Mouse (Mus musculus) hindbrain, embryonic 12.5 days (tissue): ENCODE data around the gene Atrip. TPM values are rescaled to one million over a fixed set of nuclear protein-coding genes. Genes with fewer than 3 reads are reported as not detected.

Experiments
- ATAC-seq: fragments of 200-750 bp; cut with Nextera tagmentation; 2 replicates; pipeline ENCODE4 v1.8.0; 2017; ENCODE audit warnings: moderate TSS enrichment; ENCODE audit not compliant: low FRiP score
- H3K27ac ChIP-seq: fragments of 300-500 bp; sonication (generic); 2 replicates; pipeline ENCODE4 v1.5.1; 2016; ENCODE audit warnings: mild to moderate bottlenecking
- H3K27me3 ChIP-seq: fragments of 300-500 bp; sonication (generic); 2 replicates; pipeline ENCODE4 v1.6.1; 2016; ENCODE audit warnings: mild to moderate bottlenecking
- H3K36me3 ChIP-seq: fragments of 300-500 bp; sonication (generic); 2 replicates; pipeline ENCODE4 v1.6.1; 2016; ENCODE audit warnings: mild to moderate bottlenecking
- H3K4me1 ChIP-seq: fragments of 300-500 bp; sonication (generic); 2 replicates; pipeline ENCODE4 v1.6.1; 2016
- H3K4me2 ChIP-seq: fragments of 300-500 bp; sonication (generic); replicated peaks from 2 replicates; pipeline ENCODE4 v1.6.1; 2016; ENCODE audit warnings: mild to moderate bottlenecking
- H3K4me3 ChIP-seq: fragments of 300-500 bp; sonication (generic); 2 replicates; pipeline ENCODE4 v1.5.1; 2016; ENCODE audit warnings: mild to moderate bottlenecking
- H3K9ac ChIP-seq: fragments of 300-500 bp; sonication (generic); 2 replicates; pipeline ENCODE4 v1.6.1; 2016; ENCODE audit warnings: mild to moderate bottlenecking, moderate library complexity
- H3K9me3 ChIP-seq: fragments of 300-500 bp; sonication (generic); replicated peaks from 2 replicates; pipeline ENCODE4 v1.6.1; 2016; ENCODE audit warnings: mild to moderate bottlenecking
- WGBS: fragments of 180-500 bp; shearing (Covaris S2); methylation state at CpG from one replicate; pipeline ENCODE4 v1.1.7; 2016; 5-methylcytosine and 5-hydroxymethylcytosine counted together
- polyA plus RNA-seq: library from polyadenylated mRNA; unstranded; fragments of >200 nt; fragmentation: Nextera tagmentation; extraction: Ambion mirVana; gene quantifications from 2 replicates; pipeline ENCODE4 v1.2.1, GENCODE M21; 2016

Atrip gene
- polyA plus RNA-seq, 1 experiment from 2014 or later, result 29.3 TPM

DNA sequence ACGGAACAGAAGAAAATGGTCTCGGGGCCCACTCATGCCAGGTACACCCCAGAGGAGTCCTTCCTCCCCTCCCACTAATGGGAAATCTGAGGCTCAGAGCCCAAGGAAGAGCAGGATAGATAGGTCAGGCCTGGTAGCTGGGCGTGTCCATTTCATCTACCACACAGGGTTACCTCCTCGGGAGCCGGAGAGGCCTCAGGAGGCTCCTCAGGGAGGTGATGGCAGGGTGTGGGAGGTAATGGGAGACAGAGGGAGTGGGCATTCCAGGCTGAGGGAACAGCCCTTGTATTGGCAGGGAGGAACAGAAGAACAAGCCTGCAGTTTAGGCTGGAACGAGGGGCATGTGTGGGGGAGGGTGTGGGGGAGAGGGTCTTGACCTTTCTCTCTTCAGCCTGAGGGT, 22.9 kb upstream of the Atrip start:
- Histone ChIP-seq H3K9ac (peak overlapping the region; percentile 83), H3K27ac (peak overlapping the region; percentile 98), H3K4me1 (peaks cover 58% of the 10 kb centered on the region), H3K4me2 (peak overlapping the region; percentile 94), H3K36me3 (peaks cover 35% of the 10 kb centered on the region), H3K9me3 (no peaks in the 10 kb centered on the region), H3K27me3 (no peaks in the 10 kb centered on the region), H3K4me3 (peak overlapping the region; percentile 46)
- 20% methylated on average over 6 of the region's 6 CpGs for WGBS
- ATAC-seq, result no peak

DNA sequence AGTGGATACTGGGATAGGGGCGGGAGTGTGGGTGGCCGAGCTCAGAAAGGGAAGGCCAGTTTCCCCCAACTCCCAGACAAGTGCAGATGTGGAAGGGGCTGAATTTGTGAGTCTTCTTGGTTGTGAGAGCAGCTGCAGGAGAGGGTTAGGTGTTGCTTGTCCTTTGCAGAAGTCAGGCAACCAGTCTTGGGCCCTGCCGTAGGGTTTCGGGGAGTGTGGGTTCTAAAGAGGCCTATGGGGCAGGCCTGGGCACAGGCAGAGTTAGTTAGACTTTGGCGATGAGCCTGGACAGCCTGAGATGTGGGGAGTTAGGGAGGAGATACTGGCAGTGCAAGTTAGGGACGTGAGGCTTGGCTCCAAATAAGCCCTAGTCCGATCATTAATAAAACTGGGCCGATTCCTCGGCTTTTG, 22.3 kb upstream of the Atrip start:
- Histone ChIP-seq H3K9ac (peak overlapping the region; percentile 83), H3K4me1 (peaks cover 58% of the 10 kb centered on the region), H3K9me3 (no peaks in the 10 kb centered on the region), H3K4me2 (peak overlapping the region; percentile 94), H3K4me3 (peak overlapping the region; percentile 46), H3K27me3 (no peaks in the 10 kb centered on the region), H3K36me3 (peaks cover 36% of the 10 kb centered on the region), H3K27ac (peak overlapping the region; percentile 98)
- no peak for ATAC-seq
- WGBS, result 10% methylated on average over 9 of the region's 9 CpGs

DNA sequence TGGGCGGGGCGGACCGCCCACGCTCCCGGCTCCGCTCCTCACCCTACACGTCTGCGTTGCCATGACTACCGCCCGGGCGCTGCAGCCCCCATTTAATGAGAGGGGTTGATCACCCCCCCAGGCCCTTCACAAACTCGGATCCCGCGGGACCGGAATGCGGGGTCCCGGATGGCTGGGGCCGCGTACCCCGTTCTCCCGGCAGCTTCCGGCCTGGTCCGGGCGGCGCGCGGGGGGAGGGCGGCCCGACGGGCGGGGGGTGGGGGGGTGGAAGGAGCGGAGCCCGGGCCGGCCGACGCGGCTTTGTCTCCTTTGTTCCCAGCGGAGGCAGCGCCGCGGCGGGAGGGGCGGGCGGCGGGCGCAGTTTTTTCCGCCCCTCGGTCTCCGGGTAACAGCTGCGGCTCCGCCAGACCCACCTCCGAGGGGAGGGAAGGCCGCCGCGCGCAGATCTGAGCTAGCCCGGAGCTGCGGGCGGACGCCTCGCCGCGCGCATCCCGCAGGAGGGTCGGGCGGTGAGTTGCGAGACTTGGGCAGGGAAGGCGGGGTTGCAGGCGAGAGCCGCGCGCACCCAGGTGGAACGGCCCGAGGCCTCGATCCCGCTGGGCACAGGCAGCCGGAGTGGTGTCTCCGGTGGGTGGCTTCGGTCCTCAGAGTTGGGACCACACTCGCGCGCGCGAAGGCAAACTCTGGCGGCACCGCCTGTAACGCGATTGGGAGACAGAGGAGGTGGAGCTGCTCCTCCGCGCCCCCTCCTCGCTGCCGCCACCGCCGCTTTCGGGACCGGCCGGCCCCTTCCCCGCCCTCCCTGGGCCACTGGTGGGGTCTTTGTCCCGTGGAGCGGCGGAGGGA, 21.4 kb upstream of the Atrip start, which contains the start of gene Plxnb1:
Gene Plxnb1 (plus strand): TSS at position 253 of the 846 bp plus-strand sequence.
- H3K9ac ChIP-seq, result peak within 1 kb of the TSS; percentile 83
- no peaks in the 10 kb centered on the region for H3K27me3 ChIP-seq
- peak within 1 kb of the TSS; percentile 94 for H3K4me2 ChIP-seq
- peaks cover 36% of the 10 kb centered on the region for H3K36me3 ChIP-seq
- peaks cover 57% of the 10 kb centered on the region for H3K4me1 ChIP-seq
- peak within 1 kb of the TSS; percentile 98 for H3K27ac ChIP-seq
- 0% methylated on average over 79 of the region's 102 CpGs for WGBS
- peak within 1 kb of the TSS; percentile 46 for H3K4me3 ChIP-seq
- H3K9me3 ChIP-seq, result no peaks in the 10 kb centered on the region
- ATAC-seq, result peak; percentile 65

DNA sequence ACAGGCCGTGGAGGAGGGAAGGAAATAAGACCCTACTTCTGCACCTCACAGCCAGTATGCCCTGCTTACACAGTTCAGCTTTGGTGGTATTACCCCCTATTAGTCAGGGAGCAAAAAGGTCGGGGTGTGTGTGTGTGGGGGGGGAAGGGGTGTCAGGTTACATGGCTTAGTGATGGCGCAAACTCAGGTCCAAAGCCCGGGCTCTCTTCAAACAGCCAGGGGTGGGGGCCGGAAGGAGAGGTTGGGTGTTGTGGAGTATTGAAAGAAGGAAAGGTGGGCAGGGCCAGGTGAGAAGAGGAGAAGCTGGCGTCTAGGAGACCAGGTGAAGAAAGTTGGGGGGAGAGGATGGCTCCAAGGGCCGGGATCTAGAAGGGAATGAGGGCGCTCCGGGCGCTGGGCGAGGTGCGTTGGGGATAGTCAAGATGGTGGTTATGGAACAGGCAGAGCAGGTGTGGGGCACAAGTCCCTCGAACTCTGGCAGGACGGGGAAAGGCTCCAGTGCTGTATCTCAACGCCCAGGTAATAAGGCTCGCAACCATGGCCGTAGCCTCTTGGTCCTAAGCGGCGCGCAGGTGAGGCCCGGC, 20.7 kb upstream of the Atrip start:
- Histone ChIP-seq H3K4me3 (peak overlapping the region; percentile 46), H3K27me3 (no peaks in the 10 kb centered on the region), H3K27ac (peak overlapping the region; percentile 98), H3K9ac (peak overlapping the region; percentile 83), H3K4me2 (peak overlapping the region; percentile 94), H3K36me3 (peaks cover 35% of the 10 kb centered on the region), H3K4me1 (peaks cover 53% of the 10 kb centered on the region), H3K9me3 (no peaks in the 10 kb centered on the region)
- ATAC-seq, result peak; percentile 0; the same call in 1 of the 2 replicates
- under 1% methylated on average over 21 of the region's 21 CpGs for WGBS

DNA sequence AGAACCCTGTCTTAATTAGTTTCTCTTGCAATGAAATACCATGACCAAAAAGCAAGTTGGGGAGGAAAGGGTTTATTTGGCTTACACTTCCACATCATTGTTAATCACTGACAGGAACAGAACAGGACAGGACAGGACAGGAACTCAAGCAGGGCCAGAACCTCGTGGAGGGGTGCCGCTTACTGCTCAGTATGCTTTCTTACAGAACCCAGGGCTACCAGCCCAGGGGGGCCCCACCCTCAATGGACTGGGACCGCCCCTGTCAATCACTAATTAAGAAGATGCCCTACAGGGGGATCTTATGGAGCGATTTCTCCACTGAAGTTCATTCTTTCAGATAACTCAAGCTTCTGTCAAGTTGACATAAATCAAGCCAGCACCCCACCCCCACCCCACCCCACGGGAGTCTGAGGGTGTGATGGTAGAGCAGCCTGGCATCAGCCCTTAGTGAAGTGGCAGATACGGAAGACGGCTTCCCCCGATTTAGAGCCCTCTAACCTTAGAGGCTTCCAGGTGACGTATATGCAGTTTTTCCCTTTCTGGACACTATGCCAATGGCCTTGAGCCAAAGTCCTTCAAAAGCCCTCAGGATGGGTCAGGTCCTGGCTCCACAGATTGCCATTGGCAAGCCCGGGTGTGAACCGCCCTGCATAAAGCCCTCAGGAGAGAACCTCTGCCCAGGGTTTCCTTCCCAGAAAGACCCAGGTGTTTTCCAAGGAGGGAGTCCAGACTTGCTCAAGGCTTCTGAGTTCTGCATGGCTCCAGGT, 20.0 kb upstream of the Atrip start:
- H3K27me3 ChIP-seq, result no peaks in the 10 kb centered on the region
- H3K9me3 ChIP-seq, result no peaks in the 10 kb centered on the region
- peaks cover 28% of the 10 kb centered on the region for H3K36me3 ChIP-seq
- peak overlapping the region; percentile 83 for H3K9ac ChIP-seq
- ATAC-seq, result no peak
- peaks cover 46% of the 10 kb centered on the region for H3K4me1 ChIP-seq
- peak overlapping the region; percentile 46 for H3K4me3 ChIP-seq
- H3K4me2 ChIP-seq, result peak overlapping the region; percentile 94
- H3K27ac ChIP-seq, result peak overlapping the region; percentile 98
- 14% methylated on average over 11 of the region's 11 CpGs for WGBS

DNA sequence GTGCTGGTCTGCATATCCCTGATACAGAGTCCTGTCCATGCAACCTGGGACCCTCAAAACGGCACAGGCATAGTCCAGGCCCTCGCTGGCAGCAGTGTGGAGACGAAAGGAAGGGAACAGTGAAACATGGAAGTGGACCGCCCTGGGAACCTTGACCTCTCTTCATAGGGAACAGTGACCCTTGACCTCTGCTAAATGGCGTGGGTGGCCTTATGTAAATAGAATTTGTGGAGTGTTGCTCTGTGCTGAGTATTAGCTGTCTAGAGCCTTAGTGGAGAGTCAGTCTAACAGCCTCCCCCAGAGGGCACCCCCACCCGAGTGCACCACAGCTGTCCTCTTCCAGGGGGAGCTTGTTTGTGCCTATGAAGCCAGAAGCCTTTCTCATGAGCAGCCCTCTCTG, 18.9 kb upstream of the Atrip start:
- no peaks in the 10 kb centered on the region for H3K27me3 ChIP-seq
- H3K9ac ChIP-seq, result no peak overlapping the region
- H3K27ac ChIP-seq, result no peak overlapping the region
- no peak for ATAC-seq
- H3K36me3 ChIP-seq, result peaks cover 27% of the 10 kb centered on the region
- peaks cover 40% of the 10 kb centered on the region for H3K4me1 ChIP-seq
- no peak overlapping the region for H3K4me2 ChIP-seq
- WGBS, result 26% methylated on average over 6 of the region's 6 CpGs
- no peaks in the 10 kb centered on the region for H3K9me3 ChIP-seq
- H3K4me3 ChIP-seq, result no peak overlapping the region

DNA sequence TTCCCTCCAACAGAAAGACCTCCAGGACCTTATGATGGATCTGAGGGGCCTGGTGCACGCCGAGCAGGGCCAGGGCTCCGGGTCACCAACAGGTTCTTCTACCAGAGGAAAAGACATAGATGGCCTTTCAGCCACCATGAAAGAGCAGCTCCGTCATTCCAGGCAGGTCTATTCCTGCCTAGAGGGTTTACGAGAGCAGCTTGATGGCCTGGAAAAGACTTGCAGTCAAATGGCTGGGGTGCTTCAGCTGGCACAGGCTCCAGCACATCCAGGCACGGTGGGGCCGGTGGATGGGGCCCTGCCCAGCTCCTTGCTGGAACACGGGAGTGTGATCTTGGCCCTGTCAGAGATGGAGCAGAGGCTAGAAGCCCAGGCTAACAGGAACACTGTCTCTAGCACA, 17.9 kb upstream of the Atrip start:
- peaks cover 27% of the 10 kb centered on the region for H3K36me3 ChIP-seq
- H3K4me2 ChIP-seq, result no peak overlapping the region
- no peak for ATAC-seq
- H3K4me1 ChIP-seq, result peaks cover 34% of the 10 kb centered on the region
- no peak overlapping the region for H3K27ac ChIP-seq
- no peaks in the 10 kb centered on the region for H3K9me3 ChIP-seq
- H3K4me3 ChIP-seq, result no peak overlapping the region
- no peak overlapping the region for H3K9ac ChIP-seq
- 87% methylated on average over 8 of the region's 8 CpGs for WGBS
- H3K27me3 ChIP-seq, result no peaks in the 10 kb centered on the region

DNA sequence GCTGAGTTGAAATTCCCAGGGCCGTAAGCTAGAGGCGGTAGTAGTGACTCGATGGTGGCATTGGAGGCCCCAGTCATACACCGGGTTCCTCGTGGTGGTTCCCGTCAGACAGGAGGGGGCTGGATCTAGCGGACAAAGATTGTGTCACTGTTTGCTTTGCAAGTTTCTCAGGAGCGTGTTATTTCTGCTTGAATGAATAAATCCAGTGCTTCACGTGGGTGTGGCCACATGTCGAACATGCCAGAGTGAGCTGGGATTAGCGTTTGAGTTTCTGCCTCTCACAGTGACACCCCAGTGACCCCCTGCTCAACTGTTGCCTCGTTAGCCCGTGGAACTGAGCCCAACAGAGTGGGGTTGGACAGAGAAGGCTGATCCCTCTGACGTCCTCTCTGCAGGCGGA, 16.5 kb upstream of the Atrip start:
- WGBS, result 59% methylated on average over 15 of the region's 15 CpGs
- ATAC-seq, result no peak
- Histone ChIP-seq H3K4me3 (no peak overlapping the region), H3K9me3 (no peaks in the 10 kb centered on the region), H3K27ac (no peak overlapping the region), H3K36me3 (peaks cover 27% of the 10 kb centered on the region), H3K27me3 (no peaks in the 10 kb centered on the region), H3K4me1 (peaks cover 29% of the 10 kb centered on the region), H3K9ac (no peak overlapping the region), H3K4me2 (no peak overlapping the region)

DNA sequence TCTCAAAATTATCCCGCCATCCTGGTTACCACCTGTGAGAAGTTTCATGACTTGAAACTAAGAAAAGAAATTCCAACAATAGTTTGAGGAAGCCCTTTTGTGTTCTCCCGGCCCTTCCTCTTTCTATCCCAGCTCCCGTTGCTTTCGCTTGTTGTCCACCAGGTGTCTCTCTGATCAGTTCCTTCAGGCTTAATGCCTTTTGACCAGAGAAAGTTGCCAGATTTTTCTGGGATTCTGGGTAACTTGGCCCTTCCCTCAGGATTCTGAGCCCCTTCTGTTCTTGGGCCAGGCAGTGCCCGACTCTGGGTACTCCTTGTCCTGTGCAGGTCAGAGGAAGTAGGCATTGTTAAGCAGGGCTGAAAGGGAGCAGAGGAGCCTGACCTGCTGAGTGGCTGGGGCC, 14.1 kb upstream of the Atrip start:
- no peak overlapping the region for H3K4me2 ChIP-seq
- no peak for ATAC-seq
- H3K9me3 ChIP-seq, result no peaks in the 10 kb centered on the region
- no peak overlapping the region for H3K27ac ChIP-seq
- no peak overlapping the region for H3K9ac ChIP-seq
- no peak overlapping the region for H3K4me3 ChIP-seq
- WGBS, result 12% methylated on average over 5 of the region's 5 CpGs
- H3K27me3 ChIP-seq, result no peaks in the 10 kb centered on the region
- H3K36me3 ChIP-seq, result peaks cover 27% of the 10 kb centered on the region
- H3K4me1 ChIP-seq, result peaks cover 17% of the 10 kb centered on the region

DNA sequence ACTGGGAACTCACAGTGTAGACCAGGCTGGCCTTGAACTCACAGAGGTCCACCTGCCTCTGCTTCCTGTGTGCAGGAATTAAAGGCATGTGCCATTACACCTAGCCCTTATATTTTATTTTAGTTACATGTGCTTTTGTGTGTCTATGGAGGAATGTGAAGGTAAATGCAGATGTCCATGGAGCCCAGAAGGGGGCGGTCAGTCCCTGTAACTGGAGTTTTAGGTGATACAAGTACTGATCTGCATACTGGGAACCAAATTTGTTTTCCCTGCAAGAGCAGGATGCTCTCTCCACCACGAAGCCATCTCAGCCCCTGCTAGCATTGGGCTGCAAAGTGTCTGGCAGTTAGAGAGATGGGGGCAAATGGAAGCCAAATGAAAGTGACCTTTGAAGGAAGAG, 11.0 kb upstream of the Atrip start:
- H3K27me3 ChIP-seq, result no peaks in the 10 kb centered on the region
- ATAC-seq, result no peak
- 15% methylated on average over 2 of the region's 2 CpGs for WGBS
- no peak overlapping the region for H3K4me3 ChIP-seq
- H3K9ac ChIP-seq, result no peak overlapping the region
- H3K4me1 ChIP-seq, result peaks cover 32% of the 10 kb centered on the region
- no peaks in the 10 kb centered on the region for H3K9me3 ChIP-seq
- H3K36me3 ChIP-seq, result peaks cover 11% of the 10 kb centered on the region
- H3K4me2 ChIP-seq, result no peak overlapping the region
- H3K27ac ChIP-seq, result no peak overlapping the region

DNA sequence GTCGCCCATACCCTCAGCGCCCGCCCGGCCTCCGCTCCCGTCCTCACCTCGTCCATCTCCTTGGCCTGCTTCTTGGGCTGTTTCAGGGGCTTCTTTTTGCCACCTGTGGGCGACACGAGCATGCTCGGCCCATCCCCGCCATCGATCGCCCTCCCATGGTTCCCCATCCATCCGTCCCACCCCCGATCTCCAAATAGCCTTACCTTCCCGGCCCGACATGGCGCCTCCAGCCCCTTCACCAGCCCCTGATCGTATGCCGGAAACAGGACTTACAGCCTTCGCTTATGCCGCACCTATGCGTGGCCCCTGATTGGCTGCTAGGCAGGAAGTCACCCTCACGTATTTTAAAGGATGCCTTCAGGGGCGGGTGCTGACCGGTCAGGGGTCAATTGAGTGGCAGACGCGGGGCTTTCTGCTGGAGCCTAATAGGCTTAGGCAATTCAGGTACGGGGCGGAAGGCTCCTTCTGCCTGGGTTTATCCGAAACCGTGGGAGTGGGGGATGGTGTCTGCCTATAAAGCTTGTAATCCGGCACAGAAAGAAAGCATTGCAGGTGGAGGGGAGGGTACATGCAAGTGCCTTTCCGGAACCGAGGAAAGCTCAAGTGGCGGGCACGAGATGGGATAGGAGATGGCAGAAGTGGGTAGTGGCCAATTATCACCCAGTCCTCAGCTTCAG, 8.3 kb upstream of the Atrip start, which contains the start of the genes Ccdc51 and Tma7:
Gene Ccdc51 (plus strand): TSS at position 370 of the 677 bp plus-strand sequence.
Gene Tma7 (minus strand): TSS at position 464 of the 677 bp plus-strand sequence.
- H3K36me3 ChIP-seq, result peaks cover 19% of the 10 kb centered on the region
- H3K4me2 ChIP-seq, result peak within 1 kb of the TSS; percentile 92
- H3K9me3 ChIP-seq, result no peaks in the 10 kb centered on the region
- H3K27ac ChIP-seq, result peak within 1 kb of the TSS; percentile 78
- peak within 1 kb of the TSS; percentile 76 for H3K4me3 ChIP-seq
- WGBS, result under 1% methylated on average over 37 of the region's 37 CpGs
- H3K9ac ChIP-seq, result peak within 1 kb of the TSS; percentile 88
- ATAC-seq, result peak; percentile 98
- H3K4me1 ChIP-seq, result peaks cover 23% of the 10 kb centered on the region
- no peaks in the 10 kb centered on the region for H3K27me3 ChIP-seq
